Mouse (Mus musculus): ENCODE measurements around the gene Kcnip1. TPM values are rescaled to one million over a fixed set of nuclear protein-coding genes. Genes with fewer than 3 reads are reported as not detected.
A peak's percentile ranks its signal among the peaks of the same experiment; 100 is the strongest.

Kcnip1 gene
- polyA plus RNA-seq, 2 experiments: 0.10 to 0.25 TPM

DNA sequence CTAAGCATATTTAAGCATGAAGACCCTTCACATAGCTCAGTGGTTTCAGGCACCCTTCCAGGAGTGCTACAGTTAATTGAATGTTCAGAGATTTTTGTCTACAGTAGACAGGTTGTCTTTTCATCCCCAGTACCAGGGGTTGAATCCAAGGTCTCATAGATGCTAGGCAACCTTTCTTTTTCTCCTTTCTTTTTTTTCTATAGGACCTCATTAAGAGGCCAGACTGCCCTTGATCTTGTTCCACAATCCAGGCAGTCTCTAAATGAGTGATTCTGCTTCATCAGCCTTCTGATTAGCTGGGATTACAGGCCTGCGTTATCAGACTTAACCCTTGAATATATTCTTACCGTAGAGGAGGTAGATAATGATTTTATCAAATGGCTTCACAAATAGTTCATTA is 189.9 kb downstream of the Kcnip1 start:
- no peaks in the 10 kb centered on the region for H3K9me3 ChIP-seq (ENCODE audit: control insufficient read depth, low read length)
- no peak overlapping the region for H3K9ac ChIP-seq (replicated peaks)
- no peak overlapping the region for H3K4me3 ChIP-seq (ENCODE audit: insufficient read depth in 1 of 2, low read depth in 2 of 2, low read length in 2 of 2)
- 75% methylated on average over 2 of the region's 2 CpGs for WGBS (ENCODE audit: insufficient replicate concordance)
- no peaks in the 10 kb centered on the region for H3K4me1 ChIP-seq (replicated peaks; ENCODE audit: control insufficient read depth in 2 of 2, insufficient read depth in 2 of 2, low read length in 1 of 2)
- no peak overlapping the region for H3K4me2 ChIP-seq (ENCODE audit: low read depth)
- TF ChIP-seq EP300 (IDR thresholded peaks at IDR 0.05; ENCODE audit: low read depth) (no peak), CTCF (IDR thresholded peaks at IDR 0.05; ENCODE audit: low read depth) (no peak)
- DNase-seq (ENCODE audit: low read depth in 3 of 3, low spot score in 3 of 3): no peak
- no peak overlapping the region for H3K27ac ChIP-seq
- no peak for ATAC-seq (ENCODE audit: insufficient read depth)
- H3K36me3 ChIP-seq (replicated peaks; ENCODE audit: control insufficient read depth, insufficient read depth, low read depth): no peaks in the 10 kb centered on the region
- no peaks in the 10 kb centered on the region for H3K27me3 ChIP-seq (ENCODE audit: control insufficient read depth, insufficient read depth, low read length)

- DNase-seq (ENCODE audit: low read depth in 3 of 3, low spot score in 3 of 3) (no peak), ATAC-seq (ENCODE audit: insufficient read depth) (no peak)
- Histone ChIP-seq H3K4me3 (ENCODE audit: insufficient read depth in 1 of 2, low read depth in 2 of 2, low read length in 2 of 2) (no peak overlapping the region), H3K4me2 (ENCODE audit: low read depth) (no peak overlapping the region), H3K27me3 (ENCODE audit: control insufficient read depth, insufficient read depth, low read length) (no peaks in the 10 kb centered on the region), H3K36me3 (replicated peaks; ENCODE audit: control insufficient read depth, insufficient read depth, low read depth) (no peaks in the 10 kb centered on the region), H3K4me1 (replicated peaks; ENCODE audit: control insufficient read depth in 2 of 2, insufficient read depth in 2 of 2, low read length in 1 of 2) (no peaks in the 10 kb centered on the region), H3K27ac (no peak overlapping the region), H3K9me3 (ENCODE audit: control insufficient read depth, low read length) (no peaks in the 10 kb centered on the region), H3K9ac (replicated peaks) (no peak overlapping the region)
- WGBS (ENCODE audit: insufficient replicate concordance): 56% methylated on average over 10 of the region's 10 CpGs
- TF ChIP-seq EP300 (IDR thresholded peaks at IDR 0.05; ENCODE audit: low read depth) (no peak), CTCF (IDR thresholded peaks at IDR 0.05; ENCODE audit: low read depth) (no peak)
Measured at GRCm38 (mm10) chr11:33800436-33801088, 192.4 kb downstream of the Kcnip1 start.

DNA sequence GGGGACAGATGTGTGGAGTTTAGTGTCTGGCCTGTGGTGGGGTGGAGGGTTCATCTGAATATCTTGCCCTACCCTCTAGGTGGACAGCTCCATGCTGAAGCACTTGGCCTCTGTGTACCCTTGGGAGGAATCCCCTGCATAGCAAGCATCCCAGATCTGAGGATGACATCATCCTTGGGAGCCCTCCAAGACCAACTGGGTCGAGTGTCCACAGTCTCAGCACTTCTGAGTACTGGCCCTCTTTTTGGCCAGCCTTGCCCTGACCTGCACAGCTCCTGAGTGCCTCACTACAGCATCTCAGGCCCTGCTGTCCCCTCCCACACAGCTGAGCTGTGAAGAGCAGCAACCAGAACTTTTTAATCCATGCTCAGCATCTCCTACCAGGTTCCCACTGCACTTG is 193.0 kb downstream of the Kcnip1 start:
- Histone ChIP-seq H3K27ac (no peak overlapping the region), H3K36me3 (replicated peaks; ENCODE audit: control insufficient read depth, insufficient read depth, low read depth) (no peaks in the 10 kb centered on the region), H3K27me3 (ENCODE audit: control insufficient read depth, insufficient read depth, low read length) (no peaks in the 10 kb centered on the region), H3K4me2 (ENCODE audit: low read depth) (no peak overlapping the region), H3K4me3 (ENCODE audit: insufficient read depth in 1 of 2, low read depth in 2 of 2, low read length in 2 of 2) (no peak overlapping the region), H3K4me1 (replicated peaks; ENCODE audit: control insufficient read depth in 2 of 2, insufficient read depth in 2 of 2, low read length in 1 of 2) (no peaks in the 10 kb centered on the region), H3K9ac (replicated peaks) (no peak overlapping the region), H3K9me3 (ENCODE audit: control insufficient read depth, low read length) (no peaks in the 10 kb centered on the region)
- no peak for ATAC-seq (ENCODE audit: insufficient read depth)
- no peak for TF ChIP-seq CTCF (IDR thresholded peaks at IDR 0.05; ENCODE audit: low read depth)
- TF ChIP-seq EP300 (IDR thresholded peaks at IDR 0.05; ENCODE audit: low read depth): no peak
- WGBS (ENCODE audit: insufficient replicate concordance): 0% methylated on average over 1 of the region's 1 CpGs
- DNase-seq (ENCODE audit: low read depth in 3 of 3, low spot score in 3 of 3): no peak

DNA sequence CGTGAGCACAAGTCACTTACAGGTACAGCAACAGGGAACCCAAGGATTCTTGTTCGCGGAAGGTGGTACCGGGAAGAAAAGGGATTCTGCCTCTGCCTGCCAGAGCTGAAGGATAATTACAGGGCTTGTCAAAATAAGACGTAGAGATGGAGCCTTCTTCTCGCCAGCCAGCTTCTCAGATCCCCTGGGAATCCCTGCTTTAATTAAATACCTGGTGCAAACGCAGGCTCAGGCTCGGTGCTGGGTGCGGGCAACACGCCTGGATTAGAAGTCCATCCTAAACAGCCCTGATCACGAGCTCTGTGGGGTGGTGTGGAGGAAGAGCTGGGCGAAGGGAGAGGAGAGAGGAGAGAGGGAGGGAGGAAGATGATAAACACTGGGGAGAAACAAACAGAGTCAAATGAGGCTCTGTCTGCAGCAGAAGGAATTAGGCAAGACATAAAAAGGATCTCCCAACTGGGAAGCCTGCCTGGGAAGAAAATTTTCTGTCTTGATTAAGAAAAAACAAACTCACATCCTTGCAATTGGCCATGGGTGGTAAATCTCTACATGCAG is 194.8 kb downstream of the Kcnip1 start:
- Histone ChIP-seq H3K9ac (replicated peaks) (no peak overlapping the region), H3K4me2 (ENCODE audit: low read depth) (no peak overlapping the region), H3K4me3 (ENCODE audit: insufficient read depth in 1 of 2, low read depth in 2 of 2, low read length in 2 of 2) (no peak overlapping the region), H3K9me3 (ENCODE audit: control insufficient read depth, low read length) (no peaks in the 10 kb centered on the region), H3K27ac (no peak overlapping the region), H3K27me3 (ENCODE audit: control insufficient read depth, insufficient read depth, low read length) (no peaks in the 10 kb centered on the region), H3K36me3 (replicated peaks; ENCODE audit: control insufficient read depth, insufficient read depth, low read depth) (no peaks in the 10 kb centered on the region), H3K4me1 (replicated peaks; ENCODE audit: control insufficient read depth in 2 of 2, insufficient read depth in 2 of 2, low read length in 1 of 2) (no peaks in the 10 kb centered on the region)
- ATAC-seq (ENCODE audit: insufficient read depth): no peak
- TF ChIP-seq EP300 (IDR thresholded peaks at IDR 0.05; ENCODE audit: low read depth) (no peak), CTCF (IDR thresholded peaks at IDR 0.05; ENCODE audit: low read depth) (no peak)
- 50% methylated on average over 12 of the region's 12 CpGs for WGBS (ENCODE audit: insufficient replicate concordance)
- DNase-seq (ENCODE audit: low read depth in 3 of 3, low spot score in 3 of 3): no peak

GRCm38 (mm10) chr11:33787362-33787761 is 205.6 kb downstream of the Kcnip1 start:
- TF ChIP-seq CTCF (IDR thresholded peaks at IDR 0.05; ENCODE audit: low read depth) (no peak), EP300 (IDR thresholded peaks at IDR 0.05; ENCODE audit: low read depth) (no peak)
- Histone ChIP-seq H3K36me3 (replicated peaks; ENCODE audit: control insufficient read depth, insufficient read depth, low read depth) (no peaks in the 10 kb centered on the region), H3K4me1 (replicated peaks; ENCODE audit: control insufficient read depth in 2 of 2, insufficient read depth in 2 of 2, low read length in 1 of 2) (no peaks in the 10 kb centered on the region), H3K27me3 (ENCODE audit: control insufficient read depth, insufficient read depth, low read length) (no peaks in the 10 kb centered on the region), H3K4me2 (ENCODE audit: low read depth) (no peak overlapping the region), H3K4me3 (ENCODE audit: insufficient read depth in 1 of 2, low read depth in 2 of 2, low read length in 2 of 2) (no peak overlapping the region), H3K9ac (replicated peaks) (no peak overlapping the region), H3K9me3 (ENCODE audit: control insufficient read depth, low read length) (no peaks in the 10 kb centered on the region), H3K27ac (no peak overlapping the region)
- no peak for ATAC-seq (ENCODE audit: insufficient read depth)
- 22% methylated on average over 5 of the region's 5 CpGs for WGBS (ENCODE audit: insufficient replicate concordance)
- peak in 2 of 3 experiments; percentile 9 to 14 for DNase-seq (ENCODE audit: low read depth in 3 of 3, low spot score in 3 of 3)

Data from liver, embryonic 14.5 days (tissue).